In the genomic region with DNA sequence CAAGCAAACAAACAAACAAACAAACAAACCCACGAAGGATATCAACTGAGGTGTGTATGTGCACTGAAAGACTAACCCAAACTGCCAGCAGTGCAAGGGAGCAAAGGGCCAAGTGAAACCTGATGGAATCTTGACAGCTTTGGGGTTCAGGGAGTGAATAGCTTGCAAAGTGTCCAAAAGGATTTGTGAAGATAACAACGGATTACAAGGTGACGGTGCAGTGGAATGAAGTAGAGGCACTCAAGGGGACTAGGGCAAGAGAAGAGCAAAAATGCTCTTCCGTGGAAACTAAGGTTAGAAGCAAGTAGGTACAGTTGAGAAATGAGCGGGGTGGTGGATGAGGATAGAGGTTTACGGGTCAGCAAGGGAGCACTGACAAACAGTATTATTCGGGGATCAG, we compare ENCODE assay signal across 8 mouse cellular contexts. TPM values are rescaled to one million over a fixed set of nuclear protein-coding genes. Genes with fewer than 3 reads are reported as not detected.
A peak's percentile ranks its signal among the peaks of the same experiment; 100 is the strongest.
DNase-seq lines count a peak whose midpoint lies in the region; ATAC-seq lines count a peak whose summit lies in the region.

No protein-coding gene starts in this region.

- peak overlapping the region; percentile 80 for H3K9ac ChIP-seq in hindbrain, embryonic 12.5 days

- peaks cover 21% of the 10 kb centered on the region for H3K4me1 ChIP-seq in hindbrain, embryonic 12.5 days
- H3K4me1 ChIP-seq in midbrain, embryonic 10.5 days: peaks cover 30% of the 10 kb centered on the region

- H3K4me3 ChIP-seq in hindbrain, embryonic 12.5 days: peak overlapping the region; percentile 77
- H3K4me3 ChIP-seq in midbrain, embryonic 10.5 days: peak overlapping the region; percentile 95

- peak overlapping the region; percentile 90 for H3K4me2 ChIP-seq in hindbrain, embryonic 12.5 days (replicated peaks)

- no peak for ATAC-seq in hindbrain, embryonic 12.5 days (ENCODE audit: low FRiP score)

- no peaks in the 10 kb centered on the region for H3K27me3 ChIP-seq in hindbrain, embryonic 12.5 days
- no peaks in the 10 kb centered on the region for H3K27me3 ChIP-seq in midbrain, embryonic 10.5 days (ENCODE audit: low read depth, poor library complexity, severe bottlenecking)

- peak; percentile 11 for DNase-seq in cerebellum, adult 8-10 months
- no peak for DNase-seq in cerebellum, postnatal 4 days (ENCODE audit: low spot score in 2 of 2)
- peak; percentile 5 for DNase-seq in thymus, postnatal 25 days
- DNase-seq in thymus, postnatal 4 days: no peak
- DNase-seq in midbrain, embryonic 10.5 days (ENCODE audit: low spot score): peak; percentile 17
- no peak for DNase-seq in frontal cortex, postnatal 25 days (ENCODE audit: low spot score in 2 of 2)
- no peak for DNase-seq in right cerebral cortex, postnatal 14 days

- no peaks in the 10 kb centered on the region for H3K9me3 ChIP-seq in hindbrain, embryonic 12.5 days (replicated peaks)
- no peaks in the 10 kb centered on the region for H3K9me3 ChIP-seq in midbrain, embryonic 10.5 days (replicated peaks)

- 3% methylated on average over 7 of the region's 7 CpGs for WGBS in hindbrain, embryonic 12.5 days
- 3% methylated on average over 7 of the region's 7 CpGs for WGBS in midbrain, embryonic 10.5 days

- peak overlapping the region; percentile 98 for H3K27ac ChIP-seq in hindbrain, embryonic 12.5 days
- peak overlapping the region; percentile 97 for H3K27ac ChIP-seq in midbrain, embryonic 10.5 days (replicated peaks)

- H3K36me3 ChIP-seq in hindbrain, embryonic 12.5 days: no peaks in the 10 kb centered on the region
- no peaks in the 10 kb centered on the region for H3K36me3 ChIP-seq in midbrain, embryonic 10.5 days

RNA-seq across cellular contexts. Expression of a gene that starts 1.2 kb away (rescaled TPM):
- polyA plus RNA-seq in hindbrain, embryonic 12.5 days (2016; fragmentation: Nextera tagmentation; extraction: Ambion mirVana): 25.7 and 29.2 TPM in 2 replicates
- 17.9 and 19.0 TPM in 2 replicates for polyA plus RNA-seq in midbrain, embryonic 10.5 days (2016; fragmentation: Nextera tagmentation; extraction: Ambion mirVana)

Comparison
In these comparisons a context has a peak if more than half of its experiments do, and no peak if none do; other contexts are left out.
1. DNase-seq: peak in cerebellum, adult 8-10 months (single experiment), thymus, postnatal 25 days (single experiment) and midbrain, embryonic 10.5 days (single experiment); none in cerebellum, postnatal 4 days (0 of 2), thymus, postnatal 4 days (single experiment), frontal cortex, postnatal 25 days (0 of 2) and right cerebral cortex, postnatal 14 days (single experiment).